Mouse (Mus musculus): ENCODE data around the gene Hand2.

Hand2 gene

DNA sequence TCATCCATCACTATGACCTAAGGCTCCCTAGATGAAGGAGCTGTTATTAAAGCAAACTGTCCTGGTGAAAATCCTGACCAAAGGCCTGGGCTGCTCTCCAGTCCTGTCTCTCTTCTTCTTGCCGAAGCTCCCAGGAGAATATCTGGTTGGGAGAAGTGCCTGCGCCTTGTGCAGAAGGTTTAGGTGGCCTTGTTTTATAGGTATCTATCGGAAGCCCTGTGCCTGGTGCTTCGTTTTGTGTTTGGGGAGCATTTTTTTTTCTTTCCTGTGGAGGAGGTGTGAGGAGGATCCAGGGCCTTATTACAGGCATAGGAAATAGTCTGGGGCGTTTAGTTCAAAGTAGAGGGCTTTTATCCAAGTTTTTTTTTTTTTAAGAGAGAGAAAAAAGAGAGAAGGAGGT, 3.9 kb downstream of the Hand2 start:
- in situ Hi-C loops (cut with MboI, MseI): no loop called here

GRCm38 (mm10) chr8:57325111-57325891, 4.5 kb downstream of the Hand2 start:
- in situ Hi-C loops (cut with MboI, MseI): no loop called here

DNA sequence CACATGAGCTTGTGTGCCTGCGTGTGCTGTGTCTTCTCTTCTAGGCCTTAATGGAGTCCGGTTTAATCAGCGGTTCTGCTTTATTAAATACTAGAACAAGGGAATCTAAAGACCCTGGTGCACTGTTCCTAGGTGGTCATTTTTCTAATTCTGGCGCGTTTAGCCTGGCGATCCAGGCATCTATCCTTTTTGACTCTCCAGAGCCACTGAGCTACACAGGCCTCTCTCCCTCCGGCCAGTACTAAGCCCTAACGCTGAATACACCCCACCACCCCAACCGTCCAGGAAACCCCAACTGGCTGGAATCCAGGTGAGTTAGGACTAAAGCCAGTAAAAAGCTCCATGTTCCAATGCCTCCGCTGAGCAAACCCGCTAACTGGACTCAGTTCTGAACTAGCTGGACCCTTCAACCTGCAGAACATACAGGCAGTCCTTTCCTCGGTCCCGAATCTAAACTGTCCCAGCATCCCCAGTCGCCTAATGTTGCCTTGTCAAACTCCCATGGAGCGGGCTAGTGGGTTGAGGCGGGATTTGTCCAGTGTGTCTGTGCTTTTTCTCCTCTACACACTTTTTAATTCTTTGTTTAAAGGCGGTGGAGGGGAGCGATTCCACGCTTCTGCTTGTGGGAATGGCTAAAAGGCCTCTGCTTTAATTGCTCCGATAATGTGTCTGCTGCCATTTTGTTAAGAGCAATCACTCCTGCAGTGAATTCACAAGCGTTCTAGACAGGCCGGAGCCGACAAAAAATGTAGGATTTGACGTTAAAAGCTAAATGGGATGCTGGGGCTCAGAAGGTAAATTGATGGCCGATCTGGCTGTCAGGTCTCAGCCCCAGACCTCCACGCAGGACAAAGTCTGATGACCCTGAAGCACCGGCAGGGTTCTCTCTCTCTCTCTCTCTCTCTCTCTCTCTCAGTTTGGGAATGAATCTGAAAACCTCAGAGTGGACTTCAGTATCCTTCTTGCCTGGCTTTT, 5.6 kb downstream of the Hand2 start:
- in situ Hi-C loops (cut with MboI, MseI): no loop called here

- in situ Hi-C loops (cut with MboI, MseI): no loop called here
Observed at GRCm38 (mm10) chr8:57327281-57328160, 6.7 kb downstream of the Hand2 start.

GRCm38 (mm10) chr8:57328161-57328920, 7.6 kb downstream of the Hand2 start:
- in situ Hi-C loops (cut with MboI, MseI): no loop called here

DNA sequence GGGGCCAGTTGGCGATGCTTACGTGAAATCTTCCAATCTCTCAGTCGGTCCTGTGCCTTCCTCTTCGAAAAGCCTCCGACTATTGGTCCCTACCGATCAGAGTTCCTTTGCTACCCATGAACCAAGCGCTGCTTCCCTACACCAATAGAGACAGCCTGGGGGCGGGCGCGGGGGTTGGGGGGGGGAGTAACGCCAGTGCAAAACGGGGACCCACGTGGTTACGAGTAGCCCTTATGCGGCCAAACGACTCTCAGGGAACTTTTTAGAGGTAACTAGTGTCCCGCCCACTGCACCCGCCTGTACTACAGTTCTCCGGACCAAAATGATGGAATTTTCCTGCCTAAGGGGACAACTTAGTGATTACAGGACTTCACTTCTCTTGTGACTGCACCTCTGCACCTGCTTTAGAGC, 8.2 kb downstream of the Hand2 start:
- in situ Hi-C loops (cut with MboI, MseI): no loop called here

DNA sequence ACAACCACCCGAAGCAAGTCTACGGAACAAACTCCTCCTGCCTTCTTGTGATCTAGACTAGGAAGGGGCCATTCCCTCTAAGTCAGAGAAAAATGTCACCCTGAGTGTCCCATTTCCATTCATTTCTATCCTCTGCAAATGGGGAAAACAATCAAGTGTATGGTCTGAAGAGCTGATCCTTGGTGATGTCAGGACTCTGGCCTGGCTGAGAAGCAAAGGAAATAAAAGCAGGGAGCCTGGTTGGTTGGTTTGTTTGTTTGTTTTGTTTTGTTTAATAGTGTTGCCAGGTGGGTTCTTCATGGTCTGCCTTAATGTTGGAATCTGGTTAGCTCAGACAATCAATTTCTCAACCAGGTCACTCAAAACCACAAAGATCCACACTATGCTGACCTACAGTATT, 9.3 kb downstream of the Hand2 start:
- in situ Hi-C loops (cut with MboI, MseI): no loop called here

DNA sequence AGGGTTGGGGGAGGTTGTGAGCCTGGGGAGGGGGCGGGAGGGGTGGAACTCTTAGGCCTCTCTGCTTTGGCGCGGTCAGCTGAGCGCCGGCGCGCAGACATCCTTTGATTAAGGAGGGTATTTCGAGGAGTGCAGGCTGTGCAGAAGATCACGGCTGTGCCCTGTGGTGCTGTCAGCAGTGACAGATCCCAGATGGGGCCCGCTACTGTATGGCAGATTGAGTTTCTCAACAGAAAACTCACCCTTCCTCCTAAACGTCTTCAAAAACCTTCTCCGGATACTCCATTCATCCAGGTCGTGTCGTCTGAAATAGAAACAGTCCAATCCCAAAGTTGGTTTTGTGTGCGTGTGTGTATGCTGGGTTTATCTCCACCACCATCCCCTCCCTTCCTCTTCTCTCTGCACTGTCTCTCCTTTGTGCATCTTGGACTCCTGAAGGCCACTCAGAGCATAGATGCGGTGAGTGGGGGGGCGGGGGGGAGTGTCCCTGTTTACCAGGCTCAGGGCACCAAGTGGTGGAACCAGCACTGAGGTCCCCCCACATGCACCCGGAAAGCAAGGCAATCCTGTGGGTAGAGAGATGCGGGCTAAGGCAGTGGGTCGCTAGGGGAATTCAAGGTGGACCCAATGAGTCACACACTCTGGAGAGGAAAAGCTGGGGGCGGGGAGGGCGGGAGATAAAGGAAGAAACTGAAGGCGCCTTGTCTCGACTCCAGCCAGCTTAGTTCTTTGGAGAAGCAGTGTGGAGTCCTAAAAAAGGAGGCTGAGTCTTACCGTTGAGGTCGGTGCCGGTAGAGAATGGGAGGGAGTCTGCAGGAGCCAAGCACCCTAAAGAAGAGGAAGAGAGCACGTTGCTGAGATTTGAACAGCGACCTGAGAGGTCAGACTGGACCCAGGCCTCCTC, 11.2 kb downstream of the Hand2 start:
- in situ Hi-C loops (cut with MboI, MseI): no loop called here

GRCm38 (mm10) chr8:57332676-57333482, 12.1 kb downstream of the Hand2 start:
- in situ Hi-C loops (cut with MboI, MseI): no loop called here

DNA sequence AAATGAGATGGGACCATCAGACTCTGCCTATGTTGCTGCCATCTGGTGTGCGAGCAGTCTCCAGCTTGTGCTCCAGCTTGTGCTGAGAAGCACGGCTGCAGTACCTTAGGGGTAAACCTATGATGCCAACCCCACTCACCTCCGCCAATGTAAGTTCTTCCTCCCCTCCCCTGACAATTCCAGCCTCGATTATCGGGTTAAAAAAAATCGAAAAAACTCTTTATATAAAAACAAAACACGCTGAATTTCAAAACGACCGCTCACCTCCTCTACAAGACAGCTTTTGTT, 12.6 kb downstream of the Hand2 start:
- in situ Hi-C loops (cut with MboI, MseI): no loop called here

GRCm38 (mm10) chr8:57333795-57334551, 13.2 kb downstream of the Hand2 start:
- in situ Hi-C loops (cut with MboI, MseI): no loop called here

- in situ Hi-C loops (cut with MboI, MseI): no loop called here
Observed at GRCm38 (mm10) chr8:57334714-57335113, 13.9 kb downstream of the Hand2 start.

- in situ Hi-C loops (cut with MboI, MseI): no loop called here
Observed at GRCm38 (mm10) chr8:57337271-57338030, 16.7 kb downstream of the Hand2 start.

DNA sequence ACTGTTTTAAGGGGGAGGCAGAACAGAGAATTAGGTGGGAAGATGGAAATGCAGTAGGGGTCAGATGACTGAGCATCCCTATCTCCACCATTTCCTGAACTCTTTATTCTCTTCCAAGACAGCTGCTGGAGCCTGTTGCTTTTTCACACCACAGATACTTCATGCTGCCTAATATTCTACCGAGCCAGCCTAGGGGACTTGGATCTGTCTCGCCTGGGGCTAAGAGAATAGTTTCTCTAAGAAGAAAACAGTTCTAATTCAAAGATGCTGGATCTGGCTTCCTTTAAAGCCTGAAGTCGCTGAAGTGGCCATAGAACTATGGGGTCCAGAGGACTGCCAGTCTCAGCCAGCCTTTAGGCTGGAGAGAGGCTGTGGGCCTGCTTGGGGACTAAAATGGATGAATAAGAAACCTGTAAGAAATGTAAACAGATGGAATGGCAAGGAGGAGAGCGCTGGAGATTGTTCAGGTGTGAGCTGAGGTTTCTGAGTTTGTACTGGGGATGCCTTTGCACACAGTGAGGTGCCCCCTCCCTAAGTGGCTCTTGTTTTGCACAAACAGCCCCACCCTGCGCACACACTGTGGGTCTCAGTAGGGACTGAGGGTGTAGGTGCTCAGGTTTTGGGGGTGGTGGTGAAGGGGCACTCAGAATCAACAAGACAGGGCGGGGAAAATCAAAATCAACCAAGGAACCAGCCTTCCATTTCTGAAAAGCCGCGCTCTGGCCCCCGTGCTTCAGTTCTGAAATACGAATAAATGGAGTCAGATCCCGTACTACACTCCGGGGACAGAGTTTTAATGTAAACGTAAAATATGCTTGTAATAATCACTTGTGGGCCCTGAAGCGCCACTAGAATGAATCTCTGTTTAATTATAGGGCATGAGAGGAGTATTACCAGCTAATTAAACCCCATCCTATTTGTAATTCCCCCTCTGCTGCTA, 19.2 kb downstream of the Hand2 start:
- in situ Hi-C loops (cut with MboI, MseI): no loop called here

DNA sequence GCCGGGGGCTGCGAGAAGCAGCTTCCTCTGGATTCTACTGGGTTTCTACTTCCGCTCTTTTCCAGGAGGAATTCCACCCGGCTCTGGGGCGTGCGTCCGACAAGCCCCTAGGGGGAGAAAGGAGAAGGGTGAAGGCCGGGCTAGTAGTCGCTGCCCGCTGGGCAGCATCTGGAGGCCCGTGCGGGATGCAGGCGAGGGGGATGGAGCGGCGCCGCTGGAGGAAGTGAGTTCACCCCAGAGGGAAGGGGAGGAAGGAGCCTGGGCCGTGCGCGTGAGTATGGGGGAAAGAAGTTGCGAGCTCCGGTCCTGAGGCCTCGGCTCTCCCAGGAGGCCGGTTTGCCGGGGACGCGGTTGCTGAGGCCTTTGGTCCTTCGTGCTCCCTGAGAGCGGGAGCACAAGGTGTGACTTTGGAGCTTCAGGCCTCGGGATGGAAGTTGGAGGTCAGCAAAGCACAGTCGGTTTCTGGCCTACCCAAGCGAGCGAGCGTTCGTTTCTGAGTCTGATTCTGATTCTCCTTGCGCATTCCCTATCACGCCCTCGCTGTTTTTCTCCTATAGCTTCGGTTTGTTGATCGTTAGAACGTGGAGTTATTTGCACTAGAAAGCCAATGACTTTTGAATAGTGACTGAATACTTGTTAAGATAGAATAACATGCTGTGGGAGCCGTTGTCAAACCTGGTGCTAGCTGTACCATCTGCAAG, 20.2 kb downstream of the Hand2 start:
- in situ Hi-C loops (cut with MboI, MseI): no loop called here

GRCm38 (mm10) chr8:57341541-57341840, 20.7 kb downstream of the Hand2 start:
- in situ Hi-C loops (cut with MboI, MseI): no loop called here
